Mouse (Mus musculus) MEL (cell line): ENCODE results near the gene Efna4. TPM values are rescaled to one million over a fixed set of nuclear protein-coding genes. Genes with fewer than 3 reads are reported as not detected.

Experiments used
- DNase-seq: peaks from one replicate; pipeline ENCODE4 v3.0.0; 2011; ENCODE audit warnings: low read depth, low spot score
- H3K27ac ChIP-seq: 2 replicates; pipeline ENCODE4 v1.5.1; 2012; ENCODE audit warnings: low read depth, mild to moderate bottlenecking, control low read depth, low read length, moderate library complexity; ENCODE audit not compliant: control insufficient read depth
- H3K27me3 ChIP-seq, 2 experiments: fragments of 150-350 bp in 1 of 2; sonication (generic) in 1 of 2; 2 replicates each; pipeline ENCODE4 v1.6.1; 2012; ENCODE audit warnings: low read length in 2 of 2, mild to moderate bottlenecking in 2 of 2, improper control_type of control experiment in 1 of 2, moderate library complexity in 1 of 2; ENCODE audit not compliant: insufficient read depth in 2 of 2, control insufficient read depth in 1 of 2
- H3K36me3 ChIP-seq, 2 experiments: 2 replicates each; pipeline ENCODE4 v1.6.1; 2012 to 2014; ENCODE audit warnings: low read length in 2 of 2, improper control_type of control experiment in 1 of 2, inconsistent platforms in 1 of 2, mild to moderate bottlenecking in 1 of 2; ENCODE audit not compliant: insufficient read depth in 2 of 2, control insufficient read depth in 1 of 2
- H3K4me1 ChIP-seq, 2 experiments: fragments of 150-350 bp in 1 of 2; sonication (generic) in 1 of 2; 2 replicates each; pipeline ENCODE4 v1.6.1; 2012; ENCODE audit warnings: low read length in 2 of 2, improper control_type of control experiment in 1 of 2, mild to moderate bottlenecking in 1 of 2; ENCODE audit not compliant: insufficient read depth in 2 of 2, control insufficient read depth in 1 of 2
- H3K4me3 ChIP-seq, 2 experiments: fragments of 150-350 bp in 1 of 2; sonication (generic) in 1 of 2; 2 replicates each; pipeline ENCODE4 v1.5.1; 2012; ENCODE audit warnings: low read depth in 2 of 2, low read length in 2 of 2, mild to moderate bottlenecking in 2 of 2, moderate library complexity in 2 of 2, control low read depth in 1 of 2, improper control_type of control experiment in 1 of 2; ENCODE audit not compliant: control insufficient read depth in 1 of 2, insufficient read depth in 1 of 2
- H3K79me2 ChIP-seq: 2 replicates; pipeline ENCODE4 v1.6.1; 2012; ENCODE audit warnings: mild to moderate bottlenecking, low read length, moderate library complexity; ENCODE audit not compliant: control insufficient read depth, poor library complexity, insufficient read depth
- H3K9ac ChIP-seq: 2 replicates; pipeline ENCODE4 v1.6.1; 2012; ENCODE audit warnings: low read depth, mild to moderate bottlenecking, control low read depth, low read length, moderate library complexity; ENCODE audit not compliant: control insufficient read depth, poor library complexity, severe bottlenecking
- H3K9me3 ChIP-seq: fragments of 150-350 bp; sonication (generic); replicated peaks from 2 replicates; pipeline ENCODE4 v1.6.1; 2012; ENCODE audit warnings: mild to moderate bottlenecking, low read length, improper control_type of control experiment, moderate library complexity; ENCODE audit not compliant: insufficient read depth
- BHLHE40 ChIP-seq: IDR thresholded peaks from 2 replicates; pipeline ENCODE4 v1.6.1; 2012; ENCODE audit warnings: low read depth, mild to moderate bottlenecking, inconsistent platforms, low read length, improper control_type of control experiment, borderline replicate concordance
- CHD1 ChIP-seq: IDR thresholded peaks from 2 replicates; pipeline ENCODE4 v1.6.1; 2012; ENCODE audit warnings: low read depth, mild to moderate bottlenecking, inconsistent platforms, low read length, improper control_type of control experiment
- CHD2 ChIP-seq: IDR thresholded peaks from 2 replicates; pipeline ENCODE4 v1.6.1; 2011; ENCODE audit warnings: low read length, improper control_type of control experiment
- CTCF ChIP-seq, 3 experiments: IDR thresholded peaks in 2 of 3; conservative IDR thresholded peaks in 1 of 3; 2 replicates each; pipeline ENCODE4 v1.5.1; 2011 to 2012; ENCODE audit warnings: low read length in 3 of 3, low read depth in 2 of 3, mild to moderate bottlenecking in 2 of 3, improper control_type of control experiment in 1 of 3, inconsistent platforms in 1 of 3, mixed read lengths in 1 of 3, moderate library complexity in 1 of 3; ENCODE audit not compliant: control insufficient read depth in 1 of 3, insufficient read depth in 1 of 3, poor library complexity in 1 of 3, severe bottlenecking in 1 of 3
- ELF1 ChIP-seq: IDR thresholded peaks from 2 replicates; pipeline ENCODE4 v1.6.1; 2014; ENCODE audit warnings: low read depth, mild to moderate bottlenecking, inconsistent platforms, low read length, improper control_type of control experiment, moderate library complexity
- ETS1 ChIP-seq: IDR thresholded peaks from 2 replicates; pipeline ENCODE4 v1.6.1; 2012; ENCODE audit warnings: low read depth, mild to moderate bottlenecking, inconsistent platforms, low read length, improper control_type of control experiment, moderate library complexity
- MAX ChIP-seq: IDR thresholded peaks from 2 replicates; pipeline ENCODE4 v1.6.1; 2011; ENCODE audit warnings: low read length, improper control_type of control experiment
- MAZ ChIP-seq: IDR thresholded peaks from 2 replicates; pipeline ENCODE4 v1.6.1; 2012; ENCODE audit warnings: low read depth, mild to moderate bottlenecking, inconsistent platforms, low read length, improper control_type of control experiment
- MYB ChIP-seq: IDR thresholded peaks from 2 replicates; pipeline ENCODE4 v1.6.1; 2011; ENCODE audit warnings: mild to moderate bottlenecking, low read depth, low read length, improper control_type of control experiment
- NELFE ChIP-seq: IDR thresholded peaks from 2 replicates; pipeline ENCODE4 v1.6.1; 2011; ENCODE audit warnings: low read depth, low read length, improper control_type of control experiment
- NRF1 ChIP-seq: IDR thresholded peaks from 2 replicates; pipeline ENCODE4 v1.6.1; 2014; ENCODE audit warnings: low read depth, mild to moderate bottlenecking, inconsistent platforms, low read length, improper control_type of control experiment, moderate library complexity; ENCODE audit not compliant: poor library complexity, insufficient read depth, severe bottlenecking
- POLR2AphosphoS5 ChIP-seq: IDR thresholded peaks from 2 replicates; pipeline ENCODE4 v1.6.1; 2012; ENCODE audit warnings: low read depth, borderline replicate concordance, mild to moderate bottlenecking, inconsistent platforms, low read length, moderate library complexity, mixed read lengths
- SMC3 ChIP-seq: IDR thresholded peaks from 2 replicates; pipeline ENCODE4 v1.6.1; 2011; ENCODE audit warnings: low read depth, low read length, improper control_type of control experiment
- TCF12 ChIP-seq: IDR thresholded peaks from 2 replicates; pipeline ENCODE4 v1.6.1; 2014; ENCODE audit warnings: low read depth, mild to moderate bottlenecking, inconsistent platforms, low read length, improper control_type of control experiment, moderate library complexity
- USF1 ChIP-seq: IDR thresholded peaks from 2 replicates; pipeline ENCODE4 v1.6.1; 2014; ENCODE audit warnings: low read depth, mild to moderate bottlenecking, inconsistent platforms, low read length, improper control_type of control experiment, moderate library complexity
- ZC3H11A ChIP-seq: IDR thresholded peaks from 2 replicates; pipeline ENCODE4 v1.6.1; 2012; ENCODE audit warnings: low read depth, mild to moderate bottlenecking, inconsistent platforms, low read length, improper control_type of control experiment
- polyA plus RNA-seq, 2 experiments: library from polyadenylated mRNA; stranded (reverse) in 1 of 2; unstranded in 1 of 2; fragments of >175 nt in 1 of 2; fragments of >200 nt in 1 of 2; gene quantifications; 2 replicates each; pipeline versions ENCODE4 v1.2.1 to v1.2.4; 2012; ENCODE audit warnings: low replicate concordance in 2 of 2, low read depth in 1 of 2; ENCODE audit not compliant: insufficient read length in 2 of 2, insufficient read depth in 1 of 2, missing spikeins in 1 of 2
- total RNA-seq: library from RNA; depleted of rRNA; stranded (reverse); fragments of 300-350 nt; gene quantifications from 2 replicates; pipeline ENCODE4 v1.2.3, GENCODE M21; 2012

Efna4 gene
- total and polyA plus RNA-seq, 3 experiments: 1.9 to 4.5 TPM; not detected in 1

GRCm38 (mm10) chr3:89316833-89317232 is 21.0 kb downstream of the Efna4 start (continued):
- no peak for TF ChIP-seq NELFE
- TF ChIP-seq ELF1: peak; percentile 34; the same call in 1 of the 2 replicates
- no peak for TF ChIP-seq POLR2AphosphoS5
- TF ChIP-seq NRF1: no peak
- TF ChIP-seq TCF12: no peak
- TF ChIP-seq SMC3: peak; percentile 97
- TF ChIP-seq BHLHE40: no peak

- Histone ChIP-seq H3K9me3 (no peaks in the 10 kb centered on the region), H3K27me3 (peaks cover 19 to 28% of the 10 kb centered on the region in 2 experiments), H3K4me3 (no peak overlapping the region), H3K79me2 (no peaks in the 10 kb centered on the region), H3K27ac (no peak overlapping the region), H3K4me1 (no peaks in the 10 kb centered on the region; a peak in 1 of 4 replicates), H3K36me3 (no peaks in the 10 kb centered on the region), H3K9ac (no peak overlapping the region)
- DNase-seq: peak; percentile 31
- TF ChIP-seq MYB: no peak
- TF ChIP-seq ETS1: no peak
- no peak for TF ChIP-seq ZC3H11A
- no peak for TF ChIP-seq CHD2
- no peak for TF ChIP-seq USF1
- no peak for TF ChIP-seq TCF12
- TF ChIP-seq MAZ: no peak
- TF ChIP-seq CHD1: no peak
- no peak for TF ChIP-seq MAX
- no peak for TF ChIP-seq CTCF (IDR thresholded peaks at IDR 0.05 in 2 of 3, conservative IDR thresholded peaks at IDR 0.05 in 1 of 3; ENCODE audit: control insufficient read depth in 1 of 3, insufficient read depth in 1 of 3, low read depth in 2 of 3, low read length in 3 of 3, poor library complexity in 1 of 3, severe bottlenecking in 1 of 3)
- TF ChIP-seq BHLHE40: no peak
- no peak for TF ChIP-seq NRF1
Measured at GRCm38 (mm10) chr3:89315930-89316831, 21.6 kb downstream of the Efna4 start.
